Mouse (Mus musculus): ENCODE data around the gene Gm9803.

Gene Gm9803

DNA sequence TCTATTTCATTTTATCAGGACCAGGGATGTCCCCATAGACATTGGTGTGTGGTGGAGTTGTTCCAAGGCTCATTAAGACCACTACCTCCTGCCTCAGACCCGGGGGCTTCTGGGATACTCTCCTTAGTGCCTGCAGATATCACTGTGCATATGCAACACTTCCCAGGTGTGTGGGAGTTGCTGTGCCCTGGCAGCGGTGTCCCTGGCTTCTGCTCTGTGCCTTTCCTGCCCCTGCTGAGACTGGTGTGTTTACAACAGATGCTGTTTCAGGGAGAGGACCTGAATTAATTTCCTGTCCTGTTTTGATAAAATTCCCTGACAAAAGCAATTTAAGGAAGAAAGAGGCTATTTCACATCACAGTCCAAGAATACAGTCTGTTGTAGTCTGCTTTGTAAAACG lies 27.0 kb downstream of the Gm9803 start:
- Histone ChIP-seq H3K36me3 (ENCODE audit: insufficient read depth, low read length) (no peaks in the 10 kb centered on the region), H3K4me1 (replicated peaks; ENCODE audit: low read depth, low read length) (peaks cover 29% of the 10 kb centered on the region)
- TF ChIP-seq CTCF (conservative IDR thresholded peaks at IDR 0.05; ENCODE audit: low read length) (no peak), POU5F1 (IDR thresholded peaks at IDR 0.05; ENCODE audit: borderline replicate concordance, low read length) (no peak), NANOG (IDR thresholded peaks at IDR 0.05; ENCODE audit: borderline replicate concordance, low read length) (no peak)

DNA sequence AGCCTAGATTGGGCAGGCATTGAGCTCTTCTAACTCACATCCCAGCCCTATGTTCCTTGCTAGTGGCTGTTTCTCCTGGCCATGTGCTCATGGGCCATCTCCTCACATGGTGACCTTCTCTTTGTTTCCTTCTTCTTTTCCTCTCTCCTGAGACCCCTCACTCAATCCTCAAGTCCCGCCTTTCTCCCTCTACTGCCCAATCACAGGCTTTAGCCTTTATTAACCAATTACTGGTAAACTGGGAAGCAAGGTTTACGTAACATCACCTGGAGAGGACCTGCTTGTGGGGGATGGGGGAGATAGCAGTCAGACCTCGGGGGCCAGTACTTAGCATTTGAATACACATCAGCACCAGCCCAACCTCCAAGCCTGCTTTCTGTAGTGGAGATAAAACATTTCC lies 27.5 kb downstream of the Gm9803 start:
- Histone ChIP-seq H3K9me3 (ENCODE audit: low read length) (peaks cover 7% of the 10 kb centered on the region), H3K4me1 (replicated peaks; ENCODE audit: low read depth, low read length) (peaks cover 29% of the 10 kb centered on the region), H3K36me3 (ENCODE audit: insufficient read depth, low read length) (no peaks in the 10 kb centered on the region), H3K4me3 (replicated peaks; ENCODE audit: low read length) (peak overlapping the region; percentile 30), H3K27me3 (ENCODE audit: insufficient read depth, low read length) (no peaks in the 10 kb centered on the region)
- peak; percentile 29; the same call in 1 of the 2 replicates for TF ChIP-seq POU5F1 (IDR thresholded peaks at IDR 0.05; ENCODE audit: borderline replicate concordance, low read length)
- no peak for TF ChIP-seq CTCF (conservative IDR thresholded peaks at IDR 0.05; ENCODE audit: low read length)

More for the DNA sequence above, 27.0 kb downstream of the Gm9803 start:
- H3K27me3 ChIP-seq (ENCODE audit: insufficient read depth, low read length), result no peaks in the 10 kb centered on the region
- peak overlapping the region; percentile 30 for H3K4me3 ChIP-seq (replicated peaks; ENCODE audit: low read length)
- H3K9me3 ChIP-seq (ENCODE audit: low read length), result peaks cover 7% of the 10 kb centered on the region

DNA sequence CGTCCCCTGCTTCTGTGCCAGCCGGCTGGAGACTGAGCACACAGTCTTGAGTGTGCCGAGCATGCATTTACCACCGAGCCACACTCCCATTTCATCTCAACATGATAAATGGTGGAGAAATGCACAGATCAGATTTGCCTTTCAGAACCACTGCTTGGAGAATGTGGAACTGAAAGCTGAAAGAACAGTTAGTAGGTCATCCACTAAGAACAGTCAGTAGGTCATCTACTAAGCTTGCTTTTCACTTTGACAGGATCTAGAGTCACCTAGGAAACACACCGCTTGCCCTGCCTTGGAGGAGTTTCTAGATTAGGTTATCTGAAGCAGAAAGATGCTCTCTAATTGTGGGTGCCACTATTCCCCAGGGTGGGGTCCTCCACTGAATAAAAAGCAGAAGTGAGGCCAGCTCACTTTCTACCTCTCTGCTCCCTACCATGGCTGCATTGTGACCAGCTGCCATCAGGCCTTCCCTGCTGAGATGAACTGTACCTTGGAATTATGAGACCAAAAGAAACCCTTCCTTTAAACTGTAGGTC lies 33.8 kb downstream of the Gm9803 start:
- TF ChIP-seq CTCF (conservative IDR thresholded peaks at IDR 0.05; ENCODE audit: low read length) (no peak), POU5F1 (IDR thresholded peaks at IDR 0.05; ENCODE audit: borderline replicate concordance, low read length) (no peak), NANOG (IDR thresholded peaks at IDR 0.05; ENCODE audit: borderline replicate concordance, low read length) (no peak)
- H3K27me3 ChIP-seq (ENCODE audit: insufficient read depth, low read length), result no peaks in the 10 kb centered on the region
- H3K36me3 ChIP-seq (ENCODE audit: insufficient read depth, low read length), result no peaks in the 10 kb centered on the region
- H3K4me1 ChIP-seq (replicated peaks; ENCODE audit: low read depth, low read length), result peaks cover 9% of the 10 kb centered on the region
- no peak overlapping the region for H3K4me3 ChIP-seq (replicated peaks; ENCODE audit: low read length)
- peaks cover 7% of the 10 kb centered on the region for H3K9me3 ChIP-seq (ENCODE audit: low read length)

DNA sequence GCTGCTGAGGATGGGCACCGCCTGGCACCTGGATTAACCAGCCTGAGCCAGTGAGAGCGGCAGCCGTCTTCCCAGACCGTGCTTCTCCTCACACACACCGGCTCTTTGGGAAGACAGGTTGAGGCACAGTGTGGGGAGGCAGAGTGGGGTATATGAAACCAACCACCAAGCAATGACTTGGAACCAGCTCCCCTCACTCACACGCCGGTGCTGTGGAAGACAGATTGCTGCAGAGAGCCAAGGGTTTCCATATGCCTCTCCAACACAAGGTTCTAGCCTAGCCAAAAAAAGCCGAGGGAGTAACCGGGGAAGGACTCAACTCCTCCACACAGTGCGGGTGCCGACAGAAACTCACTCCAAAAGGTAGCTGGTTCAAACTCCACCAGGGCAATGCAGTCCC lies 35.4 kb downstream of the Gm9803 start:
- TF ChIP-seq CTCF (conservative IDR thresholded peaks at IDR 0.05; ENCODE audit: low read length) (no peak), POU5F1 (IDR thresholded peaks at IDR 0.05; ENCODE audit: borderline replicate concordance, low read length) (no peak), NANOG (IDR thresholded peaks at IDR 0.05; ENCODE audit: borderline replicate concordance, low read length) (no peak)
- Histone ChIP-seq H3K4me1 (replicated peaks; ENCODE audit: low read depth, low read length) (peaks cover 9% of the 10 kb centered on the region), H3K9me3 (ENCODE audit: low read length) (peaks cover 11% of the 10 kb centered on the region), H3K4me3 (replicated peaks; ENCODE audit: low read length) (peak overlapping the region; percentile 33), H3K36me3 (ENCODE audit: insufficient read depth, low read length) (no peaks in the 10 kb centered on the region), H3K27me3 (ENCODE audit: insufficient read depth, low read length) (peaks cover 3% of the 10 kb centered on the region; the same call in 1 of the 2 replicates)

DNA sequence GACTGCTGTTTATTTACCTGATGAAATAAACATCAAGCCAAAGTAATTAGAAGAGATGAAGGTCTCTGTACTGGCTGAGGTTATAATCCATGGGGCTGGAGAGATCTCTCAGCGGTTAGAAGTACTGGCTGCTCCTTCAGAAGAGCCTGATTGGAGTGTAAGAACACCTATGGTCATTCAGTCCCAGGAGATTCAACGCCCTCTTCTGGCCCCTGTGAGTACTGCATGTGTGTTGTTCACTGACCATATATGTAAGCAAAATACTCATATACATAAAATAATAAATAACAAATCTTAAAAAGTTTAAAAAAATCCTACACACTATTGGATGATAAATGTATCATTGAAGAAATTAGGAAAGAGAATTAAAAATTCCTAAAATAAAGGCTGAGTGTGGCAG lies 36.9 kb downstream of the Gm9803 start:
- Histone ChIP-seq H3K36me3 (ENCODE audit: insufficient read depth, low read length) (no peaks in the 10 kb centered on the region), H3K27me3 (ENCODE audit: insufficient read depth, low read length) (peaks cover 3% of the 10 kb centered on the region; the same call in 1 of the 2 replicates), H3K4me1 (replicated peaks; ENCODE audit: low read depth, low read length) (peaks cover 9% of the 10 kb centered on the region), H3K9me3 (ENCODE audit: low read length) (peaks cover 11% of the 10 kb centered on the region), H3K4me3 (replicated peaks; ENCODE audit: low read length) (no peak overlapping the region)
- TF ChIP-seq NANOG (IDR thresholded peaks at IDR 0.05; ENCODE audit: borderline replicate concordance, low read length), result no peak
- peak; percentile 78 for TF ChIP-seq CTCF (conservative IDR thresholded peaks at IDR 0.05; ENCODE audit: low read length)

DNA sequence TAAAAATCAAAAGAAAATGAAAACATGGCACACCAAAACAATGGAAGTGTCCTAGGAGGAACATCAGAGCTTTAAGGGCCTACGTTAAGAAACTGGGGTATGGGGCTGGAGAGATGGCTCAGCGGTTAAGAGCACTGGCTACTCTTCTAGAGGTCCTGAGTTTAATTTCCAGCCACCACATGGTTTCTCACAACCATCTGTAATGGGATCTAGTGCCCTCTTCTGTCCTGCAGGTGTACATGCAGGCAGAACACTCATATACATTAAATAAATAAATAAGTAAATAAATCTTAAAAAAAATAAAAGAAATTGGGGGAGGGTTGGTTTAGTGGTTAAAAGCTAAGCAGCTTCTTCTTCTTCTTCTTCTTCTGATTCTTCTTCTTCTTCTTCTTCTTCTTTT lies 37.4 kb downstream of the Gm9803 start:
- peaks cover 3% of the 10 kb centered on the region; the same call in 1 of the 2 replicates for H3K27me3 ChIP-seq (ENCODE audit: insufficient read depth, low read length)
- no peaks in the 10 kb centered on the region for H3K36me3 ChIP-seq (ENCODE audit: insufficient read depth, low read length)
- no peak overlapping the region for H3K4me3 ChIP-seq (replicated peaks; ENCODE audit: low read length)
- H3K4me1 ChIP-seq (replicated peaks; ENCODE audit: low read depth, low read length), result peaks cover 9% of the 10 kb centered on the region
- TF ChIP-seq POU5F1 (IDR thresholded peaks at IDR 0.05; ENCODE audit: borderline replicate concordance, low read length) (no peak), CTCF (conservative IDR thresholded peaks at IDR 0.05; ENCODE audit: low read length) (peak; percentile 39), NANOG (IDR thresholded peaks at IDR 0.05; ENCODE audit: borderline replicate concordance, low read length) (no peak)
- peaks cover 11% of the 10 kb centered on the region for H3K9me3 ChIP-seq (ENCODE audit: low read length)
